Mouse (Mus musculus) T-helper 2 cell (primary cell): ENCODE measurements around the gene Rufy1.

Experiments
- in situ Hi-C: fragments of 300-600 bp; cut with MboI, MseI; formaldehyde crosslinking; loops from one replicate; pipeline ENCODE4 v1.15.1; 2025; ENCODE audit warnings: high pct_unique_total_duplicates

Gene Rufy1

GRCm38 (mm10) chr11:50358950-50359861 is 71.7 kb downstream of the Rufy1 start:
- in situ Hi-C loops = no loop called here

GRCm38 (mm10) chr11:50355395-50355794 is 75.5 kb downstream of the Rufy1 start:
- in situ Hi-C loops = no loop called here

- in situ Hi-C loops = no loop called here
These were observed 76.1 kb downstream of the Rufy1 start for GRCm38 (mm10) chr11:50354851-50355250.

- in situ Hi-C loops = no loop called here
These were observed 76.8 kb downstream of the Rufy1 start, which contains the start of gene Cby3 for GRCm38 (mm10) chr11:50354162-50354561. Cby3 (plus strand) TSS chr11:50354462.

- in situ Hi-C loops = no loop called here
These were observed 78.7 kb downstream of the Rufy1 start for GRCm38 (mm10) chr11:50352177-50352576.

- in situ Hi-C loops = no loop called here
These were observed 84.5 kb downstream of the Rufy1 start for GRCm38 (mm10) chr11:50346256-50347032.

- in situ Hi-C loops = no loop called here
These were observed 85.4 kb downstream of the Rufy1 start for GRCm38 (mm10) chr11:50345486-50345885.
